Mouse (Mus musculus) lung, adult 2 months (tissue): ENCODE measurements at regions not wholly inside any gene's neighbourhood (a gene's known extent, or its start where the extent isn't known, plus 50 kb on each side); places are given as distances from the start of the nearest gene placed in this dataset.

Source experiments
- CTCF ChIP-seq: fragments of 200-500 bp; IDR thresholded peaks from 2 replicates; pipeline ENCODE4 v1.5.1; 2011; ENCODE audit warnings: mild to moderate bottlenecking, low read length, control low read depth; ENCODE audit not compliant: insufficient read depth
- POLR2A ChIP-seq: fragments of 200-500 bp; IDR thresholded peaks from 2 replicates; pipeline ENCODE4 v1.6.1; 2011; ENCODE audit warnings: low read depth, mild to moderate bottlenecking, control low read depth, low read length, borderline replicate concordance; ENCODE audit errors: extremely low read depth

DNA sequence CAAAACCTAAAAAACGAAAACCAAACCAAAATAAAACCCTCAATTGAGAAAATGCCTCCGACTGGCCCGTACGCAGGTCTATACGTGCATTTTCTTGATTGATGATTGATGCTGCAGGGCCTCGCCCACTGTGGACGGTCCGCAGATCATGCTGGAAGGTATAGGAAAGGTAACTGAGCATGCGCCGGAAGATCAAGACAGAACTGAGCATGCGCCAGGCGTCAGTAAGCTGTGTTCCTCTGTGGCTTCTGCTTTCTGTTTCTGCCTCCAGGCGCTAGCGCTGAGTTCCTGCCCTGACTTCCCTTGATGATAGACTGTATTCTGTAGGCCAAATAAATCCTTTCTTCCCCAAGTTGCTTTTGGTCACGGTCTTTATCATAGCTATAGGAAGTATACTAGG is 264.6 kb upstream of the Kazn start:
- no peak for TF ChIP-seq POLR2A
- TF ChIP-seq CTCF = no peak
